Mouse (Mus musculus) lung, adult 2 months (tissue): Measurements from ENCODE around the gene Tpst2. TPM values are rescaled to one million over a fixed set of nuclear protein-coding genes. Genes with fewer than 3 reads are reported as not detected.

Experiments used
- DNase-seq: peaks from one replicate; pipeline ENCODE4 v3.0.0; 2022
- H3K4me1 ChIP-seq: fragments of 200-500 bp; 2 replicates; pipeline ENCODE4 v1.6.1; 2011; ENCODE audit warnings: low read length; ENCODE audit not compliant: control insufficient read depth, insufficient read depth
- H3K4me3 ChIP-seq: fragments of 200-500 bp; replicated peaks from 2 replicates; pipeline ENCODE3; 2011; ENCODE audit warnings: low read depth, mild to moderate bottlenecking, control low read depth, low read length; ENCODE audit errors: extremely low read depth
- CTCF ChIP-seq: fragments of 200-500 bp; IDR thresholded peaks from 2 replicates; pipeline ENCODE4 v1.5.1; 2011; ENCODE audit warnings: mild to moderate bottlenecking, low read length, control low read depth; ENCODE audit not compliant: insufficient read depth
- POLR2A ChIP-seq: fragments of 200-500 bp; IDR thresholded peaks from 2 replicates; pipeline ENCODE4 v1.6.1; 2011; ENCODE audit warnings: low read depth, mild to moderate bottlenecking, control low read depth, low read length, borderline replicate concordance; ENCODE audit errors: extremely low read depth
- WGBS: fragments of 180-500 bp; shearing (Covaris S2); methylation state at CpG from one replicate; pipeline ENCODE4 v1.1.7; 2018; 5-methylcytosine and 5-hydroxymethylcytosine counted together
- polyA plus RNA-seq: library from polyadenylated mRNA; depleted of rRNA; stranded (reverse); fragments of >200 nt; gene quantifications from 2 replicates; pipeline ENCODE4 v1.2.3, GENCODE M21; 2012

The Tpst2 gene
- polyA plus RNA-seq, 1 experiment: 122 TPM

DNA sequence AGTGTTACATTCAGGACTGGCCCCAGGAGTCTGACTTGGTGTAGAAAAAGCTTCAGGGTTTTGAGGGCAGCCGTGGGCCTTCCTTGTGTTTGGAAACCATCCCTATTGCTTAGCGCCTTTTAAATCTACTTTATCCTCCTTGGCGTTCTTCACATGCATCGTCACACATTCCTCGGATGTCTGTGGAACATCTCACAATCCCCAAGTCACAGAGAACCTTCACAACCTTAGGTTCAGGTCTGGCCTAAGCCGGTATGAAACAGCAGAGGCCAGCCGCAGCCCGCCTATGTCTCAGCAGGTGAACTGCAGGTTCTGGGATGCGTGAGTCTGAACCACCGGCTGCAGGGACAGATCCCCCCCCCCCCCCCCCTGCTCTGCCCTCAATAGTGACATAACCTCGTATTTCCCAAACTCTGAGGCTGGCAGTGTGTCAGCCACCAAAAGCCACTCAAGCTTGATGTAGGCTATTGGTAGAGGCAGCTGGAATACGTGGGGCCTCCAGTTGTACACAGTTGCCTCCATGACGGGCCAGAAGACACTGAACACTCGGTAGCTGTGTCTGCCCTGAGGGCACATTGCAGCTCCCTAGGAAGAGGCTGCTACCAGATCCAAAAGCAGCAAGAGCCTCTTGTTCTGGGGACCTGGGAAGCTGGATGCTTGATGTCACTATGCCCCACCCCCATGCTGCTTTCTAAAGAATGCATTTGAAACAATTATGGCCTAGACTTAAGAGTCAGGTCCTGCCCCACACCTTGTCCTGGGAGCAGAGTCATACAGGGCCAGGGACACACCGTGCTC is 4.6 kb downstream of the Tpst2 start:
- Histone ChIP-seq H3K4me1 (peaks cover 55% of the 10 kb centered on the region), H3K4me3 (no peak overlapping the region)
- WGBS: 51% methylated on average over 15 of the region's 15 CpGs
- DNase-seq: no peak
- TF ChIP-seq CTCF (no peak), POLR2A (no peak)

DNA sequence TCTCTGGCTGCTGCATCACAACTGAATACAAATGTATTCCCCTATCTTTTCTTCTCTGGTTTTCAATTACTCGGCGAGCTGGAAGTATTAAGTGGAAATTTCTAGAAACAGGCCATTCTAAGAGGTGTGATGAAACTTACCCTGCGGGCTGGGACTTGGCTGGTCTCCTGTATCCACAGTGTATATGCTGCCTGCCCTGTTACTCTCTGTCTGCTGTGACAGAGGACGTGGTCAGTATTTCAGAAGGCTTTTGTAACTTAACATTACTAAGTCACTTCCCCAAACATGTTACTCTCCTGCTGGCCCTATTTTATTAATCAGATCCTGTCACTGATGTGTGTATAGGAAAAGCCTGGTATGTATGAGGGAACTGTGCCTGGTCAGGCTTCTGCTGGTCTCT is 5.2 kb downstream of the Tpst2 start:
- WGBS: 50% methylated on average over 4 of the region's 4 CpGs
- Histone ChIP-seq H3K4me3 (no peak overlapping the region), H3K4me1 (peaks cover 59% of the 10 kb centered on the region)
- DNase-seq: no peak
- TF ChIP-seq CTCF (no peak), POLR2A (no peak)

DNA sequence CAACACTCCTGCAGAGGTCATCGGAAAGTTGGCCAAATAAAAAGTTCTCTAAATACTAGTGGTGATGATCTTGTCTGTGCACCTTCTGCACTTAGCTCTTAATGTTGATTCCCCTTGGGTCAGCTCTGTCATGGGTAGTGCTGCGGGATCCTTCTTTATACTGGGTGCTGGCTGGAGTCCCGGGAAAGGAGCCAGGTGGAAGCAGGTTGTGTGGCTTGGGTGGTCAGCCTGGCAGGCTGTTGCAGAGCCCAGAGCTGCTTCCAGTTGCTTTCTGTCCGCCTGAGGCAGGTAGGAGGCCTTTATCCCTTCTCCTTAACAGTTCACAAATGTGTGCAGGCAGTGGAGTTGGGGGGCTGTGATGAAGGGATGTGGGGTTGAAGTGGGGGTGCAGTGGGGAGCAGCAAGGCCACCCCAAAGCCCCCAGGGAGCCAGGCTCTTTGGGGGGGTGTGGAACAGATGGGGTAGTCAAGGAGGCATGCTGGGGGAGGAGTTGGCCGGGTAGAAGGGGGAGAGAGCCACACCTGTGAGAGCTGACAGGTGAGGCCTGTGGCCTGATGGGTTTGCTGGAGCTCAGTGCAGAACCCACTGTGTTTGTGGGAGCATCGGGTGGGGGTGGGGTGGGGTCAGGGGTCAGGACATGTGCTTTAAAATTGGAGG is 5.8 kb downstream of the Tpst2 start:
- TF ChIP-seq CTCF: no peak
- TF ChIP-seq POLR2A: no peak
- WGBS: 38% methylated on average over 6 of the region's 6 CpGs
- H3K4me3 ChIP-seq: no peak overlapping the region
- no peak for DNase-seq
- peaks cover 61% of the 10 kb centered on the region for H3K4me1 ChIP-seq

DNA sequence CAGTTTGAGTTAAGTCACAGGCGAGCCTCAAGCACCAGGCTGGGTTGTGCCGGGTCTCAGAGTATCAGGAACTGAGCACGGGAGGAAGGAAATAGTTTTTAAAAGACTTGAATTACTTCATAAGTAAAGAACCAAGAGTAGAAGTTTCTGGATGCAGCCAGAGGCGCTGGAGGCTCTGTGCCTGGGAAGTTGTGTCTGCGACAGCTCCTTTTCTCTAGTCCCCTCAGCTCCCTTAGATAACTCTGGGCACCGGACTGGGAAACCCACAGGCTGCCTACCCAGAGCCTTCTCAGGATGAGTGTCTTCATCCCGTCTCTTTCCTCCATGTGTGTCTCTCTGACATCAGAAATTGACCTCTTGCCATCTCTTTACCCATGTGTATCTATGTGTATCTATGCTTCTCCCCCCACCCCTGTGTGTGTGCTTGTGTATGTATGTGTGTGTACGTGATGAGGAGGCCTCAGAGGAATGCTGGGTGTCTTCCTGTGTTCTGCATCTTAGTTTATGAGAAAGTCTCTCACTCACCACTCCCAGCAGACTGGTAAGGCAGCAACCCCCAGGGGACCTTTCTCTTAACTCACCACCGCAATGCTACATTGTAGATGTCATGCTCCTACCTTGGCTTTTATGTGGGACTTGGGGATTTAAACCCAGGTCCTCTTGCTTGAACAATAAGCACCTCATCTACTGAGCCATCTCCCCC is 6.4 kb downstream of the Tpst2 start:
- 33% methylated on average over 9 of the region's 9 CpGs for WGBS
- TF ChIP-seq POLR2A (no peak), CTCF (no peak)
- no peak overlapping the region for H3K4me3 ChIP-seq
- no peak for DNase-seq
- H3K4me1 ChIP-seq: peaks cover 63% of the 10 kb centered on the region

DNA sequence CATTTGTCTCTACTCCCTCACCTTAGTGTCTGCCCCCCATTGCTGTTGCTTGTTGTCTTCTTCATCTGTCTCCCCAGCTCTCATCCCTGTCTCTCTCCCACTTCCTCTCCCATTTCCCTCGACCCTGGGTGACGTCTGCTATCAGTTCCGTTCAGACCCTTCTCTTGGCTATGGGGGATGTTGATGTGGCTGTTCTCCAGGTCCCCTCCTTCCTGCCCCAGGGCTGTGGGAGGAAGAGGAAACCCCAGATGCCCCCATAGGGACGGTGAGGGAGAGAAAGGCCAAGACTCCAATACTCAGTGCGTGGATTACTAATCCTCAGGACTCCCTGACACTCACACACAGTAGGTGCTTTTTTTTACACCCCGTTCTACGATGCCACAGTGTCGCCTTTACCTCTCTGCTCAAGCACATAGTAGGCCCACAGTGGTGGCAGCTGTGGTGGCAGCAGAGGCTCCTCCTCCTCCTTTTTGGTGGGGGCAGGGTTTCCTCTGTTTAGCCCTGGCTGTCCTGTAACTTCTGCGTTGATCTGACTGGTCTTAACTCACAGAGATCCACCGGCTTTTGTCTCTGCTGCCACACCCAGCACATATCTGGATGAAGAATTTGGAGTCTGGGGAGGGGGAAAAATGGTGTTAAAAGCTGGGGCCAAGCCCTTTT is 7.2 kb downstream of the Tpst2 start:
- Histone ChIP-seq H3K4me1 (peaks cover 64% of the 10 kb centered on the region), H3K4me3 (no peak overlapping the region)
- TF ChIP-seq CTCF: no peak
- no peak for TF ChIP-seq POLR2A
- DNase-seq: no peak
- 45% methylated on average over 10 of the region's 10 CpGs for WGBS

DNA sequence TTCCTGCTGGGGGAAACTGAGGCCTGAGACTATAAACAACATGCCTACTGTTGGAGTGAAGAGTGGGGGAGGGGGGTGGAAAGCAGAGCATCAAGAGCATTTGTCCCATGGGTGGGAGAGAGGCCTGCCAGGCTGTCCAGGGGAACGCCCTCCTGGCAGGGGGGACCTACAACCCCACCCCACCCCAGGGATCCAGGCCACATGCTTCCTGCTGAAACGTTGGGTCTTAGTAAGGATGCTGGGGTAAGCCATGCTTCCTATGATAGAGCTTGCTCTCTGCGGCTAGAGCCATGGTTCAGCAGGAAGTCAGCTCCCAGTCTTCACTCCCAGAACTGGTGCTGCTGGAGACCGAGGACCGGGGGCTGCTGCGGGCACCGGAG is 7.7 kb downstream of the Tpst2 start:
- peaks cover 62% of the 10 kb centered on the region for H3K4me1 ChIP-seq
- 36% methylated on average over 7 of the region's 7 CpGs for WGBS

DNA sequence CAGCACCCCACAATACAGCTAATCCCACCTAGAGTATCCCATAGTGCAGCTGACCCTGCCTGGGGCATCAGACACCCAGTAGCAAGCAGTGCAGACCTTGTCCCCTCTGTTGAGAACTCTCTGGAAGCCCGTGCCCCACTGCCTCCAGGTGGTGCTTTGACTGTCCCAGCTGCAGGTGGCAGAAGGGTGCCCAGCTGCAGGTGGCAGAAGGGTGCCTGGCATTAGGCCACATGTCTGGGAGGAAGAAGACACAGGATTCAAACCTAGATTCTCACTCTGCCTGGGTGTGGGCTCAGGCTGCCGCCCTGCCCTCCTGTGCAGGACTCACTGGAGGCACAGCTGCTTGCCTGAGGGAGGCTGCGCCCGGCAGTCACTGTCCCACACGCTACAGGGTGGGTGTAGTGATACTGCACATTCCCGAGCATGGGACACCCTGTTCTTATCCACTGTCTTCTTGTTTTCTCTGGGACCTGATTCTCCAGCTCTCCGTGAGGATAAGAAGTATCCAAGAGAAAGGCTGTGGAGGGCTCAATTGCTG is 9.1 kb downstream of the Tpst2 start:
- no peak overlapping the region for H3K4me3 ChIP-seq
- no peak for DNase-seq
- H3K4me1 ChIP-seq: peaks cover 59% of the 10 kb centered on the region
- TF ChIP-seq CTCF (no peak), POLR2A (no peak)
- 62% methylated on average over 7 of the region's 7 CpGs for WGBS

More for the DNA sequence above, 7.7 kb downstream of the Tpst2 start:
- TF ChIP-seq POLR2A: no peak
- DNase-seq: no peak
- H3K4me3 ChIP-seq: no peak overlapping the region

DNA sequence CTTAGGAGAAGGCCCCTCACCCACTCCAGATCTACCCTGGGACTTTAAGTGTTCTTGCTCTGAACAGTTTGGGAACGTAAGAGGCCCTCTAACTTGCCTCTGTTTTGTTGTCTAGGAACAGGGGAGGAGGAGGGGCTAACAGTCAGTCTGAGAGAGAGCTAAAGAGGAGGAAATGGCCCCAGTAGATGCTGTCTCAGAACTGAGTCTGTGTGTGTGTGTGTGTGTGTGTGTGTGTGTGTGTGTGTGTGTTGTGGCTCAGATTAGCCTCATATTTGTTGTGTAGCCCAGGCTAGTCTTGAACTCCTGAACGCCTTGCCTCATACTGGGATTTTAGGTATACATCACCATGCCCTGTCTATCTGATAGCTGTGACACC is 10.1 kb downstream of the Tpst2 start:
- TF ChIP-seq POLR2A (no peak), CTCF (no peak)
- WGBS: 49% methylated on average over 2 of the region's 2 CpGs
- H3K4me1 ChIP-seq: peaks cover 62% of the 10 kb centered on the region

DNA sequence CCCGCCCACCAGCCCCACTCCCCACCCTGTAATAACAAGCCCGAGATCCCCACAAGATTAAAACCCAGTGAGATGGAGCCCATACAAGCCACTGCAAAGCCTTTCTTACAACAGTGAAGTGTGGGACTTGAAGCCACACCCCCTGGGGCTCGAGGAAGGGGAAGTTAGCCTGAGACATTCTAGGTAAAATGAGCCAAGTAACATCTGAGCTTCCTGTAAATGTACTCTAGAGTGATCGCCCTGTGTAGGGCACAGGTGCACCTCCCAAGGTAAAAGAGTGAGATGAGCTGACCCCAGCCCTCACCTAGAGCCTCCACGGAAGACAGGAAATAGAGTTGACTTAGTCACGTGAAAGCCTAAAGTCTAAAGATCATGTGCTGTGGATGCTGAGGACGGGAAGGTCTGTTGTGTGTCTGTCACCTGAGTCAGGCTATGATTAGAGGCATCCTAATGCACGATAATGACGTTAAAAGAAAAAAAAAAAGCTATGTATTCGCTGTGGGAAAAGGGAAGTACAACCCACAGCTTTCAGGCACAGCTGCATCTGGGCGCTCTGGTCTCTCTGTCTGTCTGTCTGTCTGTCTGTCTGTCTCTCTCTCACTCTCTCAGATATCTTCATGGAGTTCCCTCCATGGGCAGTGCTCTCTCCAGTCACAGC is 10.6 kb downstream of the Tpst2 start:
- H3K4me3 ChIP-seq: no peak overlapping the region
- H3K4me1 ChIP-seq: peaks cover 62% of the 10 kb centered on the region
- no peak for DNase-seq
- 48% methylated on average over 11 of the region's 11 CpGs for WGBS
- TF ChIP-seq POLR2A: no peak
- no peak for TF ChIP-seq CTCF

More for the DNA sequence above, 10.1 kb downstream of the Tpst2 start:
- DNase-seq: no peak
- H3K4me3 ChIP-seq: no peak overlapping the region
